Mouse (Mus musculus) midbrain, embryonic 13.5 days (tissue): ENCODE data around the gene Ccnl1. TPM values are rescaled to one million over a fixed set of nuclear protein-coding genes. Genes with fewer than 3 reads are reported as not detected.

Source experiments
- ATAC-seq: fragments of 200-750 bp; cut with Nextera tagmentation; 2 replicates; pipeline ENCODE4 v1.8.0; 2017; ENCODE audit warnings: mild to moderate bottlenecking, moderate TSS enrichment, moderate library complexity
- H3K27ac ChIP-seq: fragments of 300-500 bp; sonication (generic); 2 replicates; pipeline ENCODE4 v1.5.1; 2015; ENCODE audit warnings: inconsistent platforms, mild to moderate bottlenecking, moderate library complexity
- H3K27me3 ChIP-seq: fragments of 300-500 bp; sonication (generic); 2 replicates; pipeline ENCODE4 v1.6.1; 2015; ENCODE audit warnings: mild to moderate bottlenecking, inconsistent platforms
- H3K36me3 ChIP-seq: fragments of 300-500 bp; sonication (generic); 2 replicates; pipeline ENCODE4 v1.6.1; 2015; ENCODE audit warnings: mild to moderate bottlenecking, inconsistent platforms
- H3K4me1 ChIP-seq: fragments of 300-500 bp; sonication (generic); replicated peaks from 2 replicates; pipeline ENCODE4 v1.6.1; 2015; ENCODE audit warnings: inconsistent platforms
- H3K4me2 ChIP-seq: fragments of 300-500 bp; sonication (generic); replicated peaks from 2 replicates; pipeline ENCODE4 v1.6.1; 2015; ENCODE audit warnings: moderate library complexity, mild to moderate bottlenecking, inconsistent platforms
- H3K4me3 ChIP-seq: fragments of 300-500 bp; sonication (generic); replicated peaks from 2 replicates; pipeline ENCODE4 v1.5.1; 2015; ENCODE audit warnings: mild to moderate bottlenecking, inconsistent platforms
- H3K9ac ChIP-seq: fragments of 300-500 bp; sonication (generic); replicated peaks from 2 replicates; pipeline ENCODE4 v1.6.1; 2015; ENCODE audit warnings: mild to moderate bottlenecking, inconsistent platforms
- H3K9me3 ChIP-seq: fragments of 300-500 bp; sonication (generic); 2 replicates; pipeline ENCODE4 v1.6.1; 2016; ENCODE audit warnings: mild to moderate bottlenecking, inconsistent platforms
- WGBS: fragments of 180-500 bp; shearing (Covaris S2); methylation state at CpG from one replicate; pipeline ENCODE4 v1.1.7; 2015; 5-methylcytosine and 5-hydroxymethylcytosine counted together
- polyA plus RNA-seq: library from polyadenylated mRNA; unstranded; fragments of >200 nt; fragmentation: Nextera tagmentation; extraction: Ambion mirVana; gene quantifications from 2 replicates; pipeline ENCODE4 v1.2.1, GENCODE M21; 2015

The Ccnl1 gene
- polyA plus RNA-seq, 1 experiment from 2014 or later = 87.8 TPM

GRCm38 (mm10) chr3:65912928-65913327 is 45.1 kb downstream of the Ccnl1 start:
- no peaks in the 10 kb centered on the region for H3K27me3 ChIP-seq
- WGBS = 78% methylated on average over 4 of the region's 4 CpGs
- no peaks in the 10 kb centered on the region for H3K36me3 ChIP-seq
- H3K9me3 ChIP-seq = no peaks in the 10 kb centered on the region
- H3K9ac ChIP-seq = no peak overlapping the region
- no peak overlapping the region for H3K27ac ChIP-seq
- ATAC-seq = no peak
- H3K4me1 ChIP-seq = no peaks in the 10 kb centered on the region
- no peak overlapping the region for H3K4me3 ChIP-seq
- no peak overlapping the region for H3K4me2 ChIP-seq

GRCm38 (mm10) chr3:65912217-65912616 is 45.8 kb downstream of the Ccnl1 start:
- H3K4me3 ChIP-seq = no peak overlapping the region
- ATAC-seq = no peak
- H3K4me2 ChIP-seq = no peak overlapping the region
- no peak overlapping the region for H3K27ac ChIP-seq
- H3K9ac ChIP-seq = no peak overlapping the region
- H3K36me3 ChIP-seq = no peaks in the 10 kb centered on the region
- H3K27me3 ChIP-seq = no peaks in the 10 kb centered on the region
- 87% methylated on average over 11 of the region's 11 CpGs for WGBS
- H3K4me1 ChIP-seq = no peaks in the 10 kb centered on the region
- no peaks in the 10 kb centered on the region for H3K9me3 ChIP-seq

- H3K36me3 ChIP-seq = no peaks in the 10 kb centered on the region
- no peaks in the 10 kb centered on the region for H3K9me3 ChIP-seq
- H3K4me1 ChIP-seq = no peaks in the 10 kb centered on the region
- H3K4me3 ChIP-seq = no peak overlapping the region
- no peak for ATAC-seq
- no peaks in the 10 kb centered on the region for H3K27me3 ChIP-seq
- H3K4me2 ChIP-seq = no peak overlapping the region
- 86% methylated on average over 3 of the region's 3 CpGs for WGBS
- H3K9ac ChIP-seq = no peak overlapping the region
- no peak overlapping the region for H3K27ac ChIP-seq
These were observed 46.8 kb downstream of the Ccnl1 start for GRCm38 (mm10) chr3:65911265-65911664.

GRCm38 (mm10) chr3:65909454-65909853 is 48.6 kb downstream of the Ccnl1 start:
- Histone ChIP-seq H3K4me2 (no peak overlapping the region), H3K36me3 (no peaks in the 10 kb centered on the region), H3K4me1 (no peaks in the 10 kb centered on the region), H3K27ac (no peak overlapping the region), H3K9me3 (no peaks in the 10 kb centered on the region), H3K9ac (no peak overlapping the region), H3K4me3 (no peak overlapping the region), H3K27me3 (no peaks in the 10 kb centered on the region)
- ATAC-seq = 0 out of 2 replicates have a peak, but pooled peaks have one; percentile 40
- 86% methylated on average over 2 of the region's 2 CpGs for WGBS

- H3K4me3 ChIP-seq = no peak overlapping the region
- H3K4me2 ChIP-seq = no peak overlapping the region
- no peak overlapping the region for H3K27ac ChIP-seq
- ATAC-seq = no peak
- no peaks in the 10 kb centered on the region for H3K4me1 ChIP-seq
- H3K27me3 ChIP-seq = no peaks in the 10 kb centered on the region
- H3K36me3 ChIP-seq = no peaks in the 10 kb centered on the region
- WGBS = 97% methylated on average over 4 of the region's 4 CpGs
- no peaks in the 10 kb centered on the region for H3K9me3 ChIP-seq
- no peak overlapping the region for H3K9ac ChIP-seq
These were observed 50.5 kb downstream of the Ccnl1 start for GRCm38 (mm10) chr3:65907536-65907935.

GRCm38 (mm10) chr3:65905281-65906169 is 52.5 kb downstream of the Ccnl1 start:
- WGBS = 41% methylated on average over 7 of the region's 7 CpGs
- ATAC-seq = 0 out of 2 replicates have a peak, but pooled peaks have one; percentile 24
- Histone ChIP-seq H3K9ac (no peak overlapping the region), H3K36me3 (no peaks in the 10 kb centered on the region), H3K4me3 (no peak overlapping the region), H3K4me2 (no peak overlapping the region), H3K27me3 (no peaks in the 10 kb centered on the region), H3K9me3 (no peaks in the 10 kb centered on the region), H3K27ac (no peak overlapping the region), H3K4me1 (no peaks in the 10 kb centered on the region)

- no peaks in the 10 kb centered on the region for H3K9me3 ChIP-seq
- H3K4me3 ChIP-seq = no peak overlapping the region
- H3K4me1 ChIP-seq = no peaks in the 10 kb centered on the region
- no peak for ATAC-seq
- WGBS = 16% methylated on average over 6 of the region's 6 CpGs
- no peaks in the 10 kb centered on the region for H3K36me3 ChIP-seq
- H3K27ac ChIP-seq = no peak overlapping the region
- H3K4me2 ChIP-seq = no peak overlapping the region
- no peaks in the 10 kb centered on the region for H3K27me3 ChIP-seq
- no peak overlapping the region for H3K9ac ChIP-seq
These were observed 53.3 kb downstream of the Ccnl1 start for GRCm38 (mm10) chr3:65904711-65905110.

- H3K9me3 ChIP-seq = no peaks in the 10 kb centered on the region
- H3K4me1 ChIP-seq = peaks cover 3% of the 10 kb centered on the region; the same call in 1 of the 2 replicates
- H3K4me3 ChIP-seq = no peak overlapping the region
- H3K27ac ChIP-seq = no peak overlapping the region
- 36% methylated on average over 4 of the region's 4 CpGs for WGBS
- no peaks in the 10 kb centered on the region for H3K36me3 ChIP-seq
- H3K27me3 ChIP-seq = no peaks in the 10 kb centered on the region
- no peak for ATAC-seq
- H3K9ac ChIP-seq = no peak overlapping the region
- H3K4me2 ChIP-seq = no peak overlapping the region
These were observed 53.9 kb downstream of the Ccnl1 start for GRCm38 (mm10) chr3:65904106-65904505.

GRCm38 (mm10) chr3:65898598-65899278 is 59.3 kb downstream of the Ccnl1 start:
- Histone ChIP-seq H3K4me3 (no peak overlapping the region), H3K9ac (no peak overlapping the region), H3K36me3 (no peaks in the 10 kb centered on the region), H3K4me2 (no peak overlapping the region), H3K27me3 (no peaks in the 10 kb centered on the region), H3K27ac (no peak overlapping the region), H3K4me1 (peaks cover 14% of the 10 kb centered on the region), H3K9me3 (no peaks in the 10 kb centered on the region)
- peak; percentile 72 for ATAC-seq
- WGBS = 45% methylated on average over 8 of the region's 8 CpGs

- WGBS = 80% methylated on average over 3 of the region's 3 CpGs
- Histone ChIP-seq H3K36me3 (no peaks in the 10 kb centered on the region), H3K4me1 (peaks cover 14% of the 10 kb centered on the region), H3K9me3 (no peaks in the 10 kb centered on the region), H3K27ac (no peak overlapping the region), H3K4me2 (no peak overlapping the region), H3K4me3 (no peak overlapping the region), H3K9ac (no peak overlapping the region), H3K27me3 (no peaks in the 10 kb centered on the region)
- ATAC-seq = no peak
These were observed 60.6 kb downstream of the Ccnl1 start for GRCm38 (mm10) chr3:65897233-65897993.
